Mouse (Mus musculus): ENCODE measurements around the gene Ccdc155. TPM values are rescaled to one million over a fixed set of nuclear protein-coding genes. Genes with fewer than 3 reads are reported as not detected.
A peak's percentile ranks its signal among the peaks of the same experiment; 100 is the strongest.

Gene Ccdc155
- total RNA-seq (2021), result 1 to 10 TPM; 5.1 to 5.2 TPM

DNA sequence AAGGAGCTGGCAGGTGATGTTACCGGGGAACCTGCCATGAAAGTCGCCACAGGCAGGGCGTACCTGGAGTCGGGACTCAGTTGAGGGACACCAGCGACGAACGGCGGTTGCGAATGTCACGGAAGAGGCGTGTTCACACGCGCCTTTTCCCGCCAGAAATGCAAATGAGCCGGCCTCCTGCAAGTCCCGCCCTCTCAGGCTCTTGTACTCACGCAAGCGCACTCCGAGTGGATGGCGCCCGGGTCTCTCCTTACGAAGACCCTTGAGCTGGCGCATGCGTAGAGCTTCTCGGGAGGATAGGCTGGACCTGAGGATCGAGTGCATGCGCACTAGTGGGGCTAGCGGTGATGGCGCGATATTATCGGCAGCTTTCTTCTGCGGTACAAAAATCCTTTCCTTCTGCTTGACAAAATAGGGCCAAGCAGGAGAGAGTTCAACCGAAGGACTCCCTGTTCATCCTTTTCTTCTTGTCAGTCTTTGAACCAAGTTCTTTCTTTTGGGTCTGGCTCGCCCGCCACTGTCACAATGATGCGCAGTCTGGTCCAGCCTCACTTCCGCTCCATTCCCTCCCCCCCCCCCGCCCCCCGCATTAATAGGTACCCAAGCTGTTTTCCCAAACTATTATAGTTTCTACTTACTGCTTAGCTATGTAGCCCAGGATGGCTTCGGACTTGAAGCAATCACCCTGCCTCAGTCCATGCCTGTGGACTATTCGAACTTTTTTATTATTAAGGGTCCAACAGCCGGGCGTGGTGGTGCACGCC, at the start of gene Ccdc155:
Ccdc155 (minus strand) TSS at position 513 of the 764 bp plus-strand sequence.
- intact Hi-C loops (cut with DNase I), result no loop called here

DNA sequence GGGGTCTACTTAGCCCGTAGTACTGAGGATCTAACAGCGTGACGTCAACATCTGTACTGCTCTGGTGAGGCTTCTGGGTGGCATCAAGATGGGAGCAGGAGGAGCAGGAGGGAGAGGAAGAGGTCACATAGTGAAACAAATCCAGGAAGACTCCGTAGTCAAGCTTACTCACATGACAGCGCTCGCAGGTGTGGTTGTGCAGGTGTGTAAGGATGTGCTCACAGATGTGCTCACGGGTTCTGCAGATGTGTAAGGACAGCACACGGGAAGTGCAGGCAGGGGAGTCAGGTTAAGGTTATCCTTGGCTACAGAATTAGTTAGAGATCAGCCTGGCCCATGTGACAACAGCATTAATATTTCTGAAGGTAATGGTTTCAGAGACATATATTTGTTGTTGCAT, 49.1 kb upstream of the Ccdc155 start:
- DNase-seq (ENCODE audit: low spot score in 2 of 2), result no peak
- intact Hi-C loops (cut with DNase I), result loop anchor here (2.0 kb wide), 1 partner anchor 43 kb away; no protein-coding TSS in a partner anchor

More for the DNA sequence above, at the start of gene Ccdc155:
- peak; percentile 90 to 91 for DNase-seq (ENCODE audit: low spot score in 2 of 2)

DNA sequence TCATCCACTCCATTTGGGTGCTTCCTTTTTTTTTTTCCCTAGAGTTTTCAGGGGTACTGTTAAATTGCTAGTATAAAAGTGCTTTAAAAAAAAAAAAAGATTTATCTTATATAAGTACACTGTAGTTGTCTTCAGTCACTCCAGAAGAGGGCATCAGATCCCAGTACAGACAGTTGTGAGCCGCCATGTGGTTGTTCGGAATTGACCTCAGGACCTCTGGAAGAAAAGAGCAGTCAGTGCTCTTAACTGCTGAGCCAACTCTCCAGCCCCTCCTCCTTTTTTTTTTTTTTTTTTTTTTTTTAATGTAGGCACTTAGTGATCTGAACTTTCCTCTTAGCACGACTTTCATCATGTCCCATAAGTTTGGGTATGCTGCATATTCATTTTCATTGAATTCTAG, 43.0 kb upstream of the Ccdc155 start:
- intact Hi-C loops (cut with DNase I), result no loop called here
- no peak for DNase-seq (ENCODE audit: low spot score in 2 of 2)

DNA sequence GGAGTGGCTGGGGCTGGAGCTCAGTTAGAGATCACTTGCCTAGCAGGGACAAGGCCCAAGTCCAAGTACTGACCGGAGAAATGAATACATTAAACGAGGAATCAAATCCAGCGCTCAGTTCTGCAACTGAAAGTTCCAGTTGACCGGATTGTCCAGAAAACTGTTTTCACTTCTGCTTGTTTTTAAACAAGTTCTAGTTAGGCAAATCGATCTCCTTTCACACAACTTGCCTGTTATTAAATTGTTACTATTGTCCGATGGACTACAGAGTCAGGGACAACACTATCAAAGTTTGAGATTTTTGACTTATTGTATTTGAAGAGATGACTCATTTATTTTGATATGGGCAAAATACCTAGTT, 36.7 kb upstream of the Ccdc155 start:
- intact Hi-C loops (cut with DNase I), result no loop called here
- DNase-seq (ENCODE audit: low spot score in 2 of 2), result no peak

DNA sequence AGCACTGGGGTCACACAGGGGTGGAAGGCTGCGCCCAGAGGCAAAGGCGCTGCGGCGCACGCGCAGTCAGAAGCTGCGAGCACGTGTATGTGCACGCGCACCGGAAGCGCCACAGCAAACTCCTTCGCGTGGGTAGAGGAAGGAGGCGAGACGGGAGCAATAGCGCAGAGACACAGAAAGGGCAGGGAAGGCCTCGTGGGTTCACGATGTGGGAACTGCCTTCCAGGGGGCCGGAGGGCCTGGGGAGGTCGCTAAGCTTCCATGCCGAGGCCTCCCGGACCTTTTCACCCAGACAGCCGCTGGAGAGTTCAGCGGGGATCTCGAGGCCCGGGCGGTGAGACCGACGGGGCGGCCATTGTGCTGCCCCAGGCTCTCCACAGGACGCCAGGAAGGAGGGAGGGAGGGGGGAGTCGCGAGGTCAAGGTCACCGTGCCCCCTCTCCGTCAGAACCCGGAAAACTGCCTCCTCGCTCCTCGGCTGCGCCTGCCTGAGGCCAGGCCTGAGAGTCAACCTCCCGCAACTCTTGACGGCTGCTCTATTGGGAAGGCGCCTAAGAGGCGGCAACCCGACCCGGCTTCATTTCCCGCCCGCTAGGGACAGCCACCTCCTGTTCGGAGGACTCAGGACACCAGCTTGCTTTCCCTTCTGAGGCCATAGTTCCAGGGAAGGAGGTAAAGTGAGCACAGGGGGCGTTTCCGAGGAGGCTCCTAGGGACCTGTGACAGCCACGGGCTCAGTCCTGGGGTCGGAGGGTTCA, 36.1 kb upstream of the Ccdc155 start, which contains the start of gene Slc6a16:
Slc6a16 (plus strand) TSS at position 453 of the 756 bp plus-strand sequence.
- peak; percentile 54 to 59 for DNase-seq (ENCODE audit: low spot score in 2 of 2)

DNA sequence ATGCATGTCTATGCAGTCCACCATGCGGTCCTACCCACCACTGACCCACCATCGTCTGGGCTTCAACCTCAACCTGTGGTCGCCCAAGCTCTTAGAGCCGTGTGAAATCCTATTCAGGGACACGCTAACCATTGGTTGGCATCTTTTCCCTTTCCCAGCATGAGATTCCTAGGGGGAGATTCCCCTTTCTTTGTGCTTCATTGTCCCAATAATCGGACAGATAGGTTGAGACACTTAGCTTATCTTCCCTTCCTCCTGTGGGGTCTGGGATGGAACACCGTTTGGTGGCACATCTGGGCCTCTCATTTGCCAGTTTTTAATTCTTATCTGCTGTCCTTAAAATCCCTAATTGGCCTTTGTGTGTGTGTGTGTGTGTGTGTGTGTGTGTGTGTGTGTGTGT, 35.4 kb upstream of the Ccdc155 start:
- DNase-seq (ENCODE audit: low spot score in 2 of 2), result no peak
- intact Hi-C loops (cut with DNase I), result no loop called here

More for the DNA sequence above, 36.1 kb upstream of the Ccdc155 start, which contains the start of gene Slc6a16:
- intact Hi-C loops (cut with DNase I), result no loop called here

DNA sequence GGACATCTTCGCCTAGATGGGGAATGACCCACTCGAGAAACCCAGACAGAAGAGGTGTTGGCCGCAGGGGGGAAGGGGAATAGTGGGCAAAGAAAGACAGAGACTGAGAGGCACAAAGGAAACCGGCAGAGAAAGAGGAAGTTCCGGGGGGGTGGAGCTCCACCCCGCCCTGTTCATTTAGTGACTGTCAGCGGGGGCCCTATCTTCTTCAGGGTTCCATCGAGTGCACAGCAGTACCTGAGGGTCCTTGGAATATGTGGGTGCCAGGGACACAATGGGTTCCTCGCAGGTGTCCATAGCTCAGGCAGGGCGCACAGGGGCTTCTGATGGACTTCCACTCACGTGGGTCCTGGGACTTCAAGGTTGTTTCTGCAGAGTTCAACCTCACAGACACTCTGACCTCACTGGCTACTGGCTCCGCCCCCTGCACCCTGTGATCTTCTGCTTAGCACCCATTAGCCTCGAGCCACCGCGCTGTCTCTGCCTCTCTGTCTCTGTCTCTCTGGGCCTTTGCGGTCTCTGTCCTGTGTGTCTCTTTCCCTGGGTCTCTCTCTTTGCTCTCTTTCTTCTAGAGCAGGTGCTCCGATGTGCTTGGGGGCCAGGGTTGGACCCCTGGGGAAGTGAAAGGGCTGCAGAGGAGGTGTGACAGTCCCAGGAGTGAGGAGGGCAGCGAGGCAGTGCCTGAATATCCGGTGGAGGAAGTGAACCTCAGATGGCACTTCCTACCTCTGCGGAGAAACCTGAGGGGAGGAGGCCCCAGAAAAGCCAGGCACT, 34.2 kb upstream of the Ccdc155 start, which contains the start of gene Cd37:
Cd37 (minus strand) TSS at position 393 of the 774 bp plus-strand sequence.
- no peak for DNase-seq (ENCODE audit: low spot score in 2 of 2)
- intact Hi-C loops (cut with DNase I), result no loop called here

DNA sequence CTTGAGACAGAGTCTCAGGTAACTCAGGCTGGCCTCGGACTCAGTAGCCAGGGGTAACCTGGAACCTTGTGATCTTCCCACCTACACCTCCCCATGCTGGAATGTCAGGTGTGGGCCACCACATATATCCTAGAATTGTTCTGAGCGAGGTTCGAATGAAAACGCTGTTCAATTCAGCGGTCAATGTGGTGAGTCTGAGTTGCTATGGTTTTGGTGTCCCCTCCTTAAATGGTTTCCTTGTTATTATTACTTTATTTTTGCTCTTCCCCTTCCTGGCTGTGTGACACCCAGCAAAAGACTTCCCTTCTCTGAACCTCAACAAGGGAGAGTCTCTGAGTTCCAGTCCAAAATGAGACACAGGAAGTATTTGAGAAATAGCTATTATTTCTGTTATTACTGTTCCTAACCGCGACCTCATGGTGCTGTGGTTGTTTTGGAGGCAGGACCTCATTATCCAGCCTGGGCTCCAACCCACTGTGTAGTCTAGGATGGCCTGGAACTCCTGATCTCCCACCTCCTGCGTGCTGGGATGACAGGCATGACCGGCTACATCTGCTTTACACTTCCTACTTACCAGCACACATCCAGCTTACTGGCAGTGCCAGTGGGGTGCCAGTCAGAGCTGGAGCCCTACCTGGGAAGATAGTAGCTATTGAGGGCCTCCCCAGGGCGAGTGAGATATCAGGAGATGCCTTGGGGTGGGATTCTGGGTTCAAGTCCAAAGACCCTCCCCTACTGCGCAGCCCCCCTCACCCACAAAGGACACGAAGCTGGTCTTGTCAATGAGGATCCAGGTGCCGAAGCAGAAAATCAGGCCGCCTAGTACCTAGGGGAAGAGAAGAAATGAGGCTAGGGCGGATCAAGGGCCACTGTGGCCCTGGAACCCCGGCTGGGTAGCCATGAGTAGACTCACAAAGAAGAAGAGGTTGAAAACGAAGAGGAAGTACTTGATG, 33.3 kb upstream of the Ccdc155 start:
- DNase-seq (ENCODE audit: low spot score in 2 of 2), result no peak
- intact Hi-C loops (cut with DNase I), result no loop called here

DNA sequence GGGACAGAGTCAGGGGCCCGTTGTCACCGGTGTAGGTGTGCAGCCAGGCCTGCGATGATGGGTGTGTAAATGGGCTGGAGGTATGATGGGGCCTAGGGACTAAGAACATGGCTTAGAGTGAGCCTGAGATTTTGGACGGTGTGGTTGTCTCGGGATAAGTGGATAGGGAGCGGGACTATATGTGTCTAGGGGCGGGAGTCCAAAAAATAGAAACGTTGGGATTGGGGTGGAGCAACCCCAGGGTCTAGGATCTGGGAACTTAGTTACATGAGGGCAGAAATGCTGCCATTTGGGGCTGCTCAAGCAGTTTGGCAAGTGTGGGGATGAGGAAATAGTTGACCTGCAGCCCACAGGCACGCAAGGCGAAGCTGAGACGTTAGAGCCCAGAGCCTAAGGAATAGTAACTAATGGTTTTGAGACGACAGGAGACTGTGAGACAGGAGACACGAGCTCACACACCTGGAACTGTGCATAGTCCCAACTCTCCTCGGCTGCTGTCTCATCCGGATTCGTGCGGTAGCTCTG, 31.0 kb upstream of the Ccdc155 start:
- DNase-seq (ENCODE audit: low spot score in 2 of 2), result no peak
- intact Hi-C loops (cut with DNase I), result no loop called here

DNA sequence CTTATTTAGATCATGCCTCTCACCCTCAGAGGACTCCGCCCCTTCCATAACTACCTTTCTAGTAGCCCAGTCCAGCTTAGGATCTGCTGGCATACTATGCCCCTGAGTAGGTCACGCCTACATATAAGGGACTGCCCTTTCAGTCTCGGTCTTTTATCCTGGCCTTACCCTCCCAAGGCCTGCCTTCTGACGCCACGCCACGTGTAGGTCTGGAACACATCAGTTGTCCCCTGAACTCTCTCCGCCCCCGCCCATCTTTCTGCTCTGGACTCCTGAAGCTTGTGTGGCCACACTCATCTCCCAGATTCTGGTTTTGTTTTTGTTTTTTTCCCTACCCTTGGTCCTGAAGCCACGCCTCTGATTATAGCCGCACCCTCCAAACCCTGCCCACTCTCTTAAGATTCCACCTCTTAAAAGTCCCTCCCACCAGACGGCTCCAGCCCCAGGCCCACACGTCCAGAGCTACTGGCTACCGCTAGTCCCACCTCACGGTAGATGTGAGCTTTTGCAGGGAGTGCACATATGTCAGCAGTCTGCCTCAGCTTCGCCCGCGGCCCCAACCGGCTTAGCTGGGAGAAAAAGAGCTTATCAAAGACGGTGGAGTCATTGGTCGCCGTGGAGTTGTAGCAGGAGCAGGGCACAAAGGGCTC, 30.4 kb upstream of the Ccdc155 start:
- DNase-seq (ENCODE audit: low spot score in 2 of 2), result no peak

DNA sequence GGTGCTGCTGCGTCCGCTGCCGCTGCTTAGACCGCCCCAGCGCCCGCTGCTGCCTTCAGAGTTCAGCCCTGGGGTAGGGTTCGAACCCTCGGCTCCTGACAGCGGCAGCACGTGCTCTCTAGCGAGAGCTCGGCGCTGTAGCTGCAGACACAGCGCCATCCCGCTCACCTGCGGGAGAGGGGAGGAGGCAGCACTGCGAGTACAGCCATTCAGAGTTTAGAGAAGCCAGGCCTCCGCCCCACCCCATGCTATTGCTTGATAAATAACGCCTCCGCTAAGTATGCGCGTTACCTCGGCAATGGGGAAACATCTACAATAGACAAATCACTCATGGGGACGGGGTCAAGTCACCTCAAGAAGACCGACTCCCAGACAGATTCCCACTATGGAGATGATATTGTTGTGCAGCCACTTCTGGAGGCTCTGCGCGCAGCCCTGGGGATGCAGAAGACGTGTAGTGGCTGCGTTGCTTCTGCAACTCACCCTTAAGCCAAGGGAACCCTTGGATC, 29.7 kb upstream of the Ccdc155 start:
- no peak for DNase-seq (ENCODE audit: low spot score in 2 of 2)
- intact Hi-C loops (cut with DNase I), result no loop called here

More for the DNA sequence above, 30.4 kb upstream of the Ccdc155 start:
- intact Hi-C loops (cut with DNase I), result no loop called here

DNA sequence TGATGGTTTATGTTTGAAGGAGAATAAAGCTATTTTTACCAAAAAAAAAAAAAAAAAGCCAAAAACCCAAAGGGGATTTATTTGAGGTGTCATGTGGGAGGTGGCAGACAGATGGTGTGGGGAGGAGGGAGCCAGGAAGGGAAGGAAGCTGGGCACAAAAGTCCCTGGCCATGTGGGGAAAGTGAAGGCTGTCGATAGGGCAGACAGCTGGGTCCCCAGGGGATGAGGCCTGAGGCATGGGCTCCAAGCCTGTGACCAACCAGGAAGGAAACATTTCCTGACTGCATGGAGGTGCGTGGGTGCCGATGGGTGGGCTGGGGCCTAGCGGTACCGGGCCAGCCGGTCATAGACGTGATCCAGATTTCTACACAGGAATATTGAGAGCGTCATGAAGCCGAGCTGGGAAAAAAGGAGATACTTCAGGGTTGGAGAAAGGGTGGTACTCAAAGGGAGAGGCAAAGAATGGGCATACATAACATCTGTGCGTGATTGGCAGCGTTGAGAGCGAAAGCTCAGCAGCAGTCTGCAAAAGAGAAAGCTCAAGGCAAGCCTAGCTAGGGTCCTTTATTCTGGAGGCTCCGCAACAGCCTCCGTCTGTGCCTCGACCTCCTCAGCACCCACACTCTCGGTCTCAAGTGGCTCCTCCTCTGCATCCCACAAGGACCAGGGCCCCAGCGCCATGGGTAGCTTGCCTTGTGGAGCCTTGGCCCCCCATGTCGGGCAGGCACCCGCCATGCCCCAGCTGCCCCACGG, 29.1 kb upstream of the Ccdc155 start:
- intact Hi-C loops (cut with DNase I), result loop anchor here (2.0 kb wide), 2 partner anchors 43 to 67 kb away; no protein-coding TSS in a partner anchor
- DNase-seq (ENCODE audit: low spot score in 2 of 2), result peak; percentile 81 to 88

DNA sequence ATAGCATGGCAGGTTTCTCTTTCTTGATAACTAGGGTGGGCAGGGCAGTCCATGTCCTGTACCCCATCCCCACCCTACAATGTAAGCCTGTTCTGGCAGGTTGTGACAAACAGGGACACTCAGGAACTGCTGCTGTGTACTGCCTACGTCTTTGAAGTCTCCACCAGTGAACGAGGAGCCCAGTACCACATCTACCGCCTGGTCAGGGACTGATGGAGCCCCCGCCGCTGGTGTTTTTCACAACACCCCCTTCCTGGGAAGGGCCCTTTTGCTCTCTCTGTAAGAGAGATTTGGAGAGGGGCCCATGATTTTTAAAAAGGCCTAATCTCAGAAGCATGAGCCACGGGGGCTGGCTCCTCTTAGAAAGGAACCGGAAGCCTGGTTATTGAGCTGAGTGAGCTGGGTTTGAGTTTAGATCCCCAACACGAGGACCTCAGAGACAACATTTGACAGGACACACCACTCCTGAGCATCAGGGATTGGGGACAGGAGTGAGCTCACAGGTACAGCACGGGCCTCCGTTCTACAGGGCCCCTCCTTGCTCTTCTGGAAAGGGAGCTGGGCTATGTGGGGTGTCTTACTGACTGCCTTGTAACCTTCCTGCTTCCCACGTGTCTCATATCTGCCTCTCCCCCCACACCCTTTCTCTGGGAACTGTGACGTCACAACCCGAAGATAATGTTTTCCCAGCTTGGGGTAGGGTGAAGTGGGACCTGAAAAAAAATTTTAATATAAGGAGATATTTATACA, 28.2 kb upstream of the Ccdc155 start:
- intact Hi-C loops (cut with DNase I), result loop anchor here (2.0 kb wide), 2 partner anchors 42 to 66 kb away; no protein-coding TSS in a partner anchor
- DNase-seq (ENCODE audit: low spot score in 2 of 2), result peak; percentile 57 to 66

DNA sequence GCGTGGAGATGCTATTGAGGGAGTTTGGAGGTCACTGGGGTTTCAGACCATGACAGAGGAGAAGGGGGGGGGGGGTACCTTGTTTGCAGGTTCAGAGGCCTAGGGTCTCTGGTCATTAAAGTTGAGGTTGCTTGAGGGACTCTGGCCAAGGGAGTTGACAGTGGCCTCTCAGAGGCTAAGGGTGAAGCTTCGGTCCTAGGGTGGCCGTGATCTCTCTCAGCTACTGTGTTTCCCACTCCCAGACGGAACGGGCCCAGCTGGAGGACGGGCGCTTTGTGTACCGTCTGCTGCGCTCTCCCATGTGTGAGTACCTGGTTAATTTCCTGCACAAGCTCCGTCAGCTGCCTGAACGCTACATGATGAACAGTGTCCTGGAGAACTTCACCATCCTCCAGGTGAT, 27.2 kb upstream of the Ccdc155 start:
- DNase-seq (ENCODE audit: low spot score in 2 of 2), result no peak
- intact Hi-C loops (cut with DNase I), result loop anchor here (2.0 kb wide), 2 partner anchors 41 to 65 kb away; no protein-coding TSS in a partner anchor

DNA sequence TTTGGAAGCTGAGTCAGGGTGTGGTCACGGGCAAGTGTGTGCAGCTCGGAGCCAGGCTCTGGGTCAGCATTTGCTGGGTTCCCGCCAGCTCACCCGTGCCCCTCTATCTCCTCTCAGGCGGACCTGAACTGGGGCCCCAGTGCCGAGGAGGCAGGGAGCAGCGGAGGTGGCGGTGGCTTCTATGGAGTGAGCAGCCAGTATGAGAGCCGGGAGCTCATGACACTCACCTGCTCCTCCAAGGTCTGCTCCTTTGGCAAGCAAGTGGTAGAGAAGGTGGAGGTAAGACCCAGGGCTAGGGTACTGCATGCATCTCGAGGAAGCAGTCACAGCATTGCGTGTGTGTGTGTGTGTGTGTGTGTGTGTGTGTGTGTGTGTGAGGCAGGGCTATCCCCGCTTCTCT, 26.5 kb upstream of the Ccdc155 start:
- intact Hi-C loops (cut with DNase I), result no loop called here

DNA sequence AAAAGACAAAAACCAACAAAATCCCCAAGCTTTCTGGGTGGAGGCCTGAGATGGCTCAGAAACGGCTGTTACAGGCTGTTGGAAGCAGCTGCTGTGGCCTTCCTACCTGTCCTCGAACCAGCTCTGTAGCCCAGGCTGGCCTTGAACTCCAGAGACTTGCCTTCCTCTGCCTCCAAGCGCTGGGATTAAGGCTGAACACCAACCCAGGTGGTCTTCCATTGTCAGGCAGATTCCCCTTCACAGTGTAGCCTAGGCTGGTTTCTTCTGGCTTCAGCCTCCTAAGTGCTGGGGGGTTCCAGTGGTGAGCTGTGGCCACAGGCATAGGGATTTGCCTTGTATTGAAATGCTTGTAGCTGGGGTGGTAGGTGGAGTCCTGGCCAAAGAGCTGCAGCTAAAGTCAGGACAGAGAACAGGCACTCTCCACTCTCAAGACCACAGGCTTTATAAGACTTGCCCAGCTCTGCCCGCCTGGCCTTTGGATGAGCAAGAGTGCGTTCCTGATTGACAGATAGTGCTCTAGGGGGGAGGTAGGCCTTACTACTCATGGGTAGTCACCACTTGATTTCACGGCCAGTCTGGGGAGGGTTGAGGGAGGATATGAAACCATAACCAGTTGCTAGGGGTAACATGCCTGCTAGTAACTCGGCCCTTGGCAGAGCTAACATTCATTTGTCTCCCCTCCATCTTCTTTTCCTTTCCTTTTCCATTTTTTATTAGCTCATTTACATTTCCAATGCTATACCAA, 24.9 kb upstream of the Ccdc155 start:
- intact Hi-C loops (cut with DNase I), result no loop called here
- no peak for DNase-seq (ENCODE audit: low spot score in 2 of 2)

More for the DNA sequence above, 26.5 kb upstream of the Ccdc155 start:
- no peak for DNase-seq (ENCODE audit: low spot score in 2 of 2)
